Comparison of ENCODE assay signal across 25 mouse cellular contexts in the genomic region with DNA sequence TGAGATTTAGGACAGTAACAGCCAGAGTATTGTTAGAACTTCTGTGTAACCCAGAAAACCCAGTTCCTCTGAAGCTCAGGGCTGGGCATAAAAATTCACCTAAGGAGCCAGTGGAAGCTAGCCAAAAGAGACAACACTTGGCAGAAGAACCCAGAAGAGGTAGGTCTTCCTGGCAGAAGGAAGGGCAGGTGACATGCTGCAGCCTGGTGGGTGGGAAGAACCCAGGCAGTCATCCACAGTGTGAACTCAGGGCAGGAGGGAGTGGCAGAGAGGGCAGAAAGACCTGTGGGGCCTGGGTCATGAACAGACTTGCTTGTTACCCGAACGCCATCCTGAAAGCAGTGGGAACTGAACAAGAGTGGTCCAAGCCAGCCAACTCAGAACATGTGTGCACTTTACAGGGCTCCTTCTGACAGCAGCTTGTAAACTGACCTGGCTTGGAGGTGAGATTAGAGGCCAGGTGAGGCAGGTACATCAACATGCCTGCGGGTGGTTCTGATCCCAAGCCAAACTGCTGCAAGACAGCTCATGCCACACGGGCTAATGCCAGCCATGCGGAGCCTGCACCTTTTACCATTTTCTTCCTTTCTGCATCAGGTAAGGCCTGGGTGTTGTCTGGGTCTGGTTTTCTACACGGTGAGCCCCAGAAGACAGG. TPM values are rescaled to one million over a fixed set of nuclear protein-coding genes. Genes with fewer than 3 reads are reported as not detected.
DNase-seq lines count a peak whose midpoint lies in the region; ATAC-seq and TF ChIP-seq lines count a peak whose summit lies in the region.
"Had no signal": no experiment of that assay in that cellular context is flagged by ENCODE, and none has a peak within 500 bp of the region (broad histone marks: within the 10 kb centered on the region; RNA-seq: fewer than 3 reads in every experiment).

No protein-coding gene starts in this region.

- TF ChIP-seq CTCF in kidney, adult 2 months (conservative IDR thresholded peaks at IDR 0.05; ENCODE audit: insufficient read depth, insufficient read length, low read depth, low read length): no peak
- TF ChIP-seq CTCF in E14TG2a.4 (conservative IDR thresholded peaks at IDR 0.05; ENCODE audit: low read length): no peak

- H3K4me1 ChIP-seq in kidney, adult 2 months (ENCODE audit: control insufficient read depth, insufficient read depth, low read length): no peaks in the 10 kb centered on the region
- no peaks in the 10 kb centered on the region for H3K4me1 ChIP-seq in kidney, embryonic 15.5 days
- peaks cover 63% of the 10 kb centered on the region for H3K4me1 ChIP-seq in E14TG2a.4 (replicated peaks; ENCODE audit: low read depth, low read length)
- H3K4me1 ChIP-seq: forebrain, embryonic 12.5 days; heart, embryonic 15.5 days had no signal

- ATAC-seq in kidney, embryonic 15.5 days (replicated peaks; ENCODE audit: low FRiP score): no peak
- no peak for ATAC-seq in monocyte, adult 5-6 weeks (replicated peaks; ENCODE audit: insufficient number of reproducible peaks, low FRiP score, low TSS enrichment, poor library complexity, severe bottlenecking)
- ATAC-seq: hindbrain, embryonic 16.5 days; intestine, postnatal 0 days had no signal

- DNase-seq in kidney, adult 2 months: peak; percentile 7
- DNase-seq in brain, adult 2 months (ENCODE audit: low read depth, low spot score): peak; percentile 68
- DNase-seq in cerebellum, postnatal 14 days: peak; percentile 75 to 86
- no peak for DNase-seq in heart, adult 8-10 months (ENCODE audit: low spot score)
- DNase-seq: adrenal gland, adult 8-10 months; kidney, postnatal 14 days; lung, adult 18-20 months; midbrain, embryonic 14.5 days had no signal

- H3K36me3 ChIP-seq in kidney, adult 2 months (ENCODE audit: control insufficient read depth, insufficient read depth, low read length): no peaks in the 10 kb centered on the region
- no peaks in the 10 kb centered on the region for H3K36me3 ChIP-seq in kidney, embryonic 15.5 days
- no peaks in the 10 kb centered on the region for H3K36me3 ChIP-seq in E14TG2a.4 (ENCODE audit: insufficient read depth, low read length)
- H3K36me3 ChIP-seq: embryonic facial prominence, embryonic 13.5 days; forebrain, embryonic 12.5 days; heart, embryonic 15.5 days had no signal

- no peaks in the 10 kb centered on the region for H3K9me3 ChIP-seq in kidney, embryonic 15.5 days (replicated peaks)
- H3K9me3 ChIP-seq in E14TG2a.4 (ENCODE audit: low read length): no peaks in the 10 kb centered on the region
- H3K9me3 ChIP-seq: embryonic facial prominence, embryonic 13.5 days; forebrain, embryonic 12.5 days; heart, embryonic 15.5 days had no signal

- no peak overlapping the region for H3K4me3 ChIP-seq in kidney, adult 2 months (ENCODE audit: insufficient read depth, low read depth, low read length)
- no peak overlapping the region for H3K4me3 ChIP-seq in kidney, embryonic 15.5 days (replicated peaks)
- peak overlapping the region; percentile 46 for H3K4me3 ChIP-seq in E14TG2a.4 (replicated peaks; ENCODE audit: low read length)
- H3K4me3 ChIP-seq: embryonic facial prominence, embryonic 13.5 days; forebrain, embryonic 12.5 days; heart, embryonic 15.5 days; megakaryocyte, embryonic 14.5 days; myocyte had no signal

- H3K4me2 ChIP-seq in kidney, embryonic 15.5 days: no peak overlapping the region
- H3K4me2 ChIP-seq: embryonic facial prominence, embryonic 13.5 days; forebrain, embryonic 12.5 days; heart, embryonic 15.5 days; liver, embryonic 11.5 days had no signal

- H3K27me3 ChIP-seq in kidney, adult 2 months (replicated peaks; ENCODE audit: control insufficient read depth, insufficient read depth, low read length): no peaks in the 10 kb centered on the region
- no peaks in the 10 kb centered on the region for H3K27me3 ChIP-seq in kidney, embryonic 15.5 days
- H3K27me3 ChIP-seq in E14TG2a.4 (ENCODE audit: insufficient read depth, low read length): no peaks in the 10 kb centered on the region
- H3K27me3 ChIP-seq: embryonic facial prominence, embryonic 13.5 days; forebrain, embryonic 12.5 days; heart, embryonic 15.5 days had no signal

- no peak overlapping the region for H3K27ac ChIP-seq in kidney, adult 2 months (ENCODE audit: insufficient read depth, low read depth, low read length)
- H3K27ac ChIP-seq in kidney, embryonic 15.5 days: no peak overlapping the region
- H3K27ac ChIP-seq: embryonic facial prominence, embryonic 13.5 days; forebrain, embryonic 12.5 days; heart, embryonic 15.5 days had no signal

- no peak overlapping the region for H3K9ac ChIP-seq in kidney, embryonic 15.5 days
- H3K9ac ChIP-seq: embryonic facial prominence, embryonic 13.5 days; forebrain, embryonic 12.5 days; heart, embryonic 15.5 days had no signal

- no peak for TF ChIP-seq POLR2A in kidney, adult 2 months (IDR thresholded peaks at IDR 0.05; ENCODE audit: low read depth, low read length)

- WGBS in kidney, adult 2 months: 81% methylated on average over 6 of the region's 6 CpGs
- 88% methylated on average over 6 of the region's 6 CpGs for WGBS in kidney, embryonic 15.5 days

RNA-seq across cellular contexts. Expression of gene Cd2, which starts 30.9 kb away (rescaled TPM):
- 0.57 and 3.8 TPM in 2 replicates for polyA plus RNA-seq in kidney, adult 2 months (2012; rRNA removed)
- not detected in 2 replicates for polyA plus RNA-seq in kidney, embryonic 15.5 days (2015; fragmentation: Nextera tagmentation; extraction: Ambion mirVana)
- 271 to 498 TPM (median 274 TPM) in 3 replicates for total RNA-seq in monocyte, adult 5-6 weeks (2017)
- 1 to 10 TPM in 1 of 4 experiments, under 1 TPM in 2, not detected in 1; 0.54 to 1.2 (median 1.00) TPM for total RNA-seq in heart, adult 8-10 months (2022)
- total RNA-seq: gastrocnemius, adult 8-10 months; layer of hippocampus, adult 8-10 months; left cerebral cortex, postnatal 36 days had no signal
- polyA plus RNA-seq: brain, embryonic 14.5 days; C2C12; embryonic facial prominence, embryonic 13.5 days; forebrain, embryonic 12.5 days; intestine, postnatal 0 days; liver, embryonic 11.5 days; midbrain, embryonic 14.5 days; myocyte; stomach, embryonic 14.5 days had no signal

RNA-seq across cellular contexts. Expression of gene Igsf3, which starts 58.2 kb away (rescaled TPM):
- polyA plus RNA-seq in kidney, adult 2 months (2012; rRNA removed): 2.6 and 2.9 TPM in 2 replicates
- polyA plus RNA-seq in kidney, embryonic 15.5 days (2015; fragmentation: Nextera tagmentation; extraction: Ambion mirVana): 24.3 and 25.4 TPM in 2 replicates
- 0.21 to 0.29 TPM (median 0.29 TPM) in 3 replicates for total RNA-seq in monocyte, adult 5-6 weeks (2017)
- total RNA-seq in heart, adult 8-10 months (2022): 10 to 100 TPM; 10.1 to 12.3 (median 12.0) TPM

Comparison
In these comparisons a context has a peak if more than half of its experiments do, and no peak if none do; other contexts are left out.
1. RNA of gene Cd2, which starts 30.9 kb away (total RNA-seq): 271 to 498 TPM in monocyte, adult 5-6 weeks; 0.54 to 1.2 TPM in heart, adult 8-10 months; every median in the first group is over 100 times any median in the second.